Mouse (Mus musculus) CD4-positive helper T cell, adult 2 months (primary cell): ENCODE data around the gene Senp7.
"Not testable (repeated sequence)": the region's sequence is repeated elsewhere in the genome, so short reads cannot be mapped to it uniquely, and the experiment has no call there.

Experiments
- DNase-seq: peaks from one replicate; pipeline ENCODE4 v3.0.0-alpha.2; 2012; ENCODE audit warnings: low read depth, missing footprints, low spot score

Senp7 gene

GRCm38 (mm10) chr16:56066113-56066512 is 18.0 kb downstream of the Senp7 start:
- DNase-seq: no peak

GRCm38 (mm10) chr16:56068523-56069070 is 20.5 kb downstream of the Senp7 start:
- peak; percentile 48 for DNase-seq

DNA sequence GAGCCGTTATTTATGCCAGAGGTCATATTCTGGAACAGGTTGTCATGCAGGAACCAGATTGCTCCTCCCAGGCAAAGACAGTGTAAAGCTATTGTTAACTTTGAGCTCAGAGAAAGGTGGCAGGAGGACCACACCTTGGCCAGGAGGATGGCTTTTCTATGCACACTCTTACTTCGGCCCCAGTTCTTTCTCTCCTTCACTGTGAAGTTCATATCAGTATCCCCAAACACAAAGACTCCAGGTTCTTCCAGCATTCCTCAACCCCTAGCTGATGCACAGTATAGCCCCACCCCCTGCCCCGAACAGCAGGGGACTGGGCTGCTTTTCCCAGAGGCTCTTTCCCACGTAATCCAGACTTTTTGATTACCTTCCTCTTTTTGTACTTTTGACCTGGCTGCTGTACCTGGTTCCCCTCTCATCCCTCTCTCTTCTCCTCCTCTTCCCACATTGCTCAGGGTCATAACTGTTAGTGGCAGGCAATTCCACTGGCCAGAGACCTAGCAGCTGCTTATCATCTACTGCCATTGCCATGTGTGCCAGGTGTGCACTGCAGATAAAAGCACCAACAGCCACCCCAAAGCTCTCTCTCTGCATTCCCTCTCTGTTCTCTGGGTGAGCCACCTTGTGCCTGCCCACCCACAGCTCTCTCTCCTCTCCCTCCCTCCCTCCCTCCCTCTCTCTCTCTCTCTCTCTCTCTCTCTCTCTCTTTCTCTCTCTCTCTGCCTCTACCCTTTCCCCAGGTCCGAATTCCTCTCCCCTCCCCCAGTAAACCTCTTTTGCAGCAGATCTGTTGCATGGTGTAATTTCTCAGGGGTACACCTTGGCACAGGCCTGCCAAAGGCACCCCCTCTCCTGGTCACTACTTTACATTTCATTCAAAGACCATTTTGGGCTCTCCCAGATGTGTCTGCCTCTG is 23.4 kb downstream of the Senp7 start:
- DNase-seq: no peak

DNA sequence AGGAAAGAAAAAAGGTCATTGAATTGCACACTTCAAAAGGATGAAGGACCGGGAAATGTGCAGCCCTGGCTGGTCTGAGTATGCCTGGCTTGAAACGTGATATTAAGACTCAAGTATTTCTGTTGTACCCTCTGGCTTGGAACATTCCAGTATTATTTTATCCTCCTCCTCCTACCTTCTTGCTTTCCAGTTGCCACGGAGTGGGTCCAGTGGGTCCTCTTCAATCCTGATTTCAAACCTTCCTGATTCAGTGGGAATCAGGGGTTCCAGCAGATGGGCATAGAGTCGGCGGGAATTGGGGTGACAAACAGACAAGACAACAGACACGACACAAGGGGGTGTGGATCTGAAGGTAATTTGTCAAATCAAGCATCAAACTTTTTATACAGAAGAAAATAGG is 24.4 kb downstream of the Senp7 start:
- DNase-seq: no peak

GRCm38 (mm10) chr16:56073150-56073549 is 25.0 kb downstream of the Senp7 start:
- not testable (repeated sequence) for DNase-seq

GRCm38 (mm10) chr16:56074122-56074521 is 26.0 kb downstream of the Senp7 start:
- no peak for DNase-seq

- no peak for DNase-seq
Measured at GRCm38 (mm10) chr16:56074565-56074964, 26.4 kb downstream of the Senp7 start.

DNA sequence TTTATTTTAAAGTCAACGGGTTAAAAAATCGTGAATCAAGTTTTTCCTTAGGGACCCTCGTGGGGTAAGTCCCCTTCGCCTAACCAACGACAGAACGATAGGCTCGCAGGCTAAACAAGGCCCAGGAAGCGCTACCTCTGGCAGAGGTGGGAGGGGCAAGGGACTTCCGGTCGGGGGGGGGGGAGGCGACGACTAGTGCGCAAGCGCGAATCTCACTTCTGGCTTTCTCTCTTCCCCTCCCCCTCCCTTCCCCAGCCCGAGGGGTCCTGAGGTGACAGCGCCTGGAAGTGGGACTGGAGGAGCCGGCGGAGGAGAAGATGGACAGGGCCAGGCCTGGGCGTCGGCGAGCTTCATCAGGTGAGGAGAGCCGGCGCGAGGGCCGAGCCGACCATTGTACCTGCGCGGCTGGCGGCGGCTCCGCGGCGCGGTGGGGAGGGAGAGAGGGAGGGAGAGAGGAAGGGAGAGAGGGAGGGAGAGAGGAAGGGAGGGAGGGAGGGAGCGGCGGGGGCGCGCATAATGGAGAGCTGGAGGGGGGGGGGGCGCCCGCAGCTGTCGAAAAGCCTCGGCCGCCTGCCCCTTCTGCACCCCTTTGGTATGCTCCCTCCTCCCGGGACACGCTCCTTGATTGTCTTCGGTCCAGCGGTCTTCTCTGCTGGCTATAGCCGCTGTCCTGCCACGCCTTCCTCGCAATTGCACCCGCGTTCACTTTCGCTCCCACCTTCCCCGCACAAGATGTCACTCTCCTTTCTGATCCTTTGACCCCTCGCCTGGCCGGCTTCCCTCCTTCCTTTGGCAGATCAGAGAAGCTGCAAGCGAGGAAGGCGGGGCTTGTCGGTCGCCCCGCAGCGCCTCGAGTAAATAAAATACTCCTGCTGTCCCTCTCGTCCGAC is 27.3 kb downstream of the Senp7 start:
- DNase-seq: peak; percentile 91

- DNase-seq: no peak
Measured at GRCm38 (mm10) chr16:56076121-56076869, 28.2 kb downstream of the Senp7 start.

DNA sequence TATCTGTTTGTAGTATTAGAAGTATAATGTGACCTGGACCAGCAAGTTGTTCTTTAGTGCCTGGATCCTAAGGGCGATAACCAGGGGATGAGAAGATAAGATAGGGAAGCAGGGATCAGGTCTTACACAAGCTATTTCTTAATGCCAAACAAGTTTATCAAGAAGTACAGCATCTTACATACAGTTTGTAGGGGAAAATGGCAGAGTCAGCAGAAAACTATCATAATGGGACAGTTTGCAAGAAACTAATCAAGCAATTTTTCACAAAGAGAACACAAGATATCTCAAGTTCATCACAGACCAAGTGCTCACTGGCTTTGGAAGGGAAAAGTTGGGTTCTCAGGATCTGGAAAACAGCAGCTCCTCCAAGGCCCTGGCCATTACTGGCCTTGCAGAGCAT is 31.3 kb downstream of the Senp7 start:
- no peak for DNase-seq

GRCm38 (mm10) chr16:56081691-56082090 is 33.6 kb downstream of the Senp7 start:
- DNase-seq: peak; percentile 18

- DNase-seq: no peak
Measured at GRCm38 (mm10) chr16:56086336-56086735, 38.2 kb downstream of the Senp7 start.

DNA sequence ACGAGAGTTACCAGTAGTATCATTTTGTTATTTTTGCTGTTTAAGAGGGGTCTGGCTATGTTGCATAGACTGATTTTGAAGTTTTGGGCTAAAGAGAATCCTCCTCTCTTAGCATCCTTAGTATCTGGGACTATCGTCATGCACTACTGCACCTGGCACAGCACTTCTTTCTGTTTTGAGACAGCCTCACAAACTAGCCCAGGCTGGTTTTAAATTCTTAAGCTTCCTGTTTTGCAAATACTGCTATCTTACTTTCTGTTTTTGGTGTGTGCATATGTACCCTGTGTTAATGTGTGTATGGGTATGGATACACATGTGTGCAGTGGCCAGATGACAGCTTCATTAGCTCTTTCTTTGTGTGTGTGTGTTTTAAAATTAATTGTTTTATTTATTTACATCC is 42.2 kb downstream of the Senp7 start:
- DNase-seq: no peak

GRCm38 (mm10) chr16:56096401-56097018 is 48.4 kb downstream of the Senp7 start:
- DNase-seq: not testable (repeated sequence)

DNA sequence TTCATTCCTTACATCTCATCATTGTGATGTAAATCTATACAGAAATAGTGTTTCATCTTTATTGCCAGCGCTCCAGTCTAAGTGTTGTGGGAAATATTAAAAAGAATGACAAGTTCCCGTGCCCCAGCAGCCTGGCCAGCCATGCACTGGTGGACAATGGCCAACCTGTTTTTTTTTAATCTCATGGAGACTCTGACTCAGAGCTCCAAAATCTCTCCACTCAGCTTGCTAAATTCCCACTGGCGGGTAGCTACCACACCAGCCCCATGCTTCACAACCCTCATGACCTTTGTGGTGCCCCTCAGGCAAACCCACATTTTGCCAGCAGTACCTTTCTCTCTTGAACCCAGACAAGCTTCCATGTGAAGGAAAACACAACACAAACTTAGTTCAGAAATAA is 67.6 kb downstream of the Senp7 start:
- no peak for DNase-seq

GRCm38 (mm10) chr16:56116155-56116554 is 68.0 kb downstream of the Senp7 start:
- no peak for DNase-seq

DNA sequence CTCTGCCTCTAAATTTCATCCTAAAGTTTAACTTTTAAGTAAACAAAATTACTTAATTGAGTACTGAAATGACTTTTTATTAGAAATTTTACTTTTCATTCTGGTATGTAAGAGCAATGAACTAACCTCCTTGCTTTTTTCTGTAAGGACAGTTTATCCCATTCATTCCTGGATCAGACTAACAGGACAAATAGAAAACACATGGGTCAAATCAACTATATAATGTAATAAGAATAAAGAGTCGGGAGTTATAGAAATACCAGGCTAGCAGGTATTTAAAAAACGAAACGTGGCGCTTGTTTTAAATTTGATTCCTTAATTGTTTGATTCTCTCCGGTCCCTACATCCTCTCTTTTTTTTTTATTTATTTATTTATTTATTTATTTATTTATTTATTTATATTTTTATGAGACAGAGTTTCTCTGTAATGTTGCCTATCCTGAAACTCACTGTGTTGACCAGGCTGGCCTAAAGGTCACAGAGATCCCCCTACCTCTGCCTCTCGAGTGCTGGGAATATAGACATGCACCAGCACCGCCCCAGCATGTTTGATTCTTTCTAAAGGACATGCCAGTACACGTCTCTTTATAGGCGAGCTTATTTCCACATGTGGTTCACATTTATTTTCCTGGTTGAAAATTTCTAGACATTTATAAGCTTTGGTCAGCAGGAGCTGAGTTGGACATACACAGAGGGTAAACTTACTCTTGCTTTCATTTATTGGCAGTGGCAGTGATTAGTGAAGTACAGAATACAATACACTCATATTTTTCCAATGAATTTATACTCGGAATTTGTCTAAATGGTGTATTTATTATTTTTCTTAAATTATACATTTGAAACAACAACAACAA is 69.4 kb downstream of the Senp7 start:
- DNase-seq: no peak

- no peak for DNase-seq
Measured at GRCm38 (mm10) chr16:56122517-56122916, 74.4 kb downstream of the Senp7 start.

GRCm38 (mm10) chr16:56124045-56124444 is 75.9 kb downstream of the Senp7 start:
- no peak for DNase-seq

- peak; percentile 62 for DNase-seq
Measured at GRCm38 (mm10) chr16:56131666-56132065, 83.5 kb downstream of the Senp7 start.
